Mouse (Mus musculus): ENCODE measurements at regions not wholly inside any gene's neighbourhood (a gene's known extent, or its start where the extent isn't known, plus 50 kb on each side); places are given as distances from the start of the nearest gene placed in this dataset.

DNA sequence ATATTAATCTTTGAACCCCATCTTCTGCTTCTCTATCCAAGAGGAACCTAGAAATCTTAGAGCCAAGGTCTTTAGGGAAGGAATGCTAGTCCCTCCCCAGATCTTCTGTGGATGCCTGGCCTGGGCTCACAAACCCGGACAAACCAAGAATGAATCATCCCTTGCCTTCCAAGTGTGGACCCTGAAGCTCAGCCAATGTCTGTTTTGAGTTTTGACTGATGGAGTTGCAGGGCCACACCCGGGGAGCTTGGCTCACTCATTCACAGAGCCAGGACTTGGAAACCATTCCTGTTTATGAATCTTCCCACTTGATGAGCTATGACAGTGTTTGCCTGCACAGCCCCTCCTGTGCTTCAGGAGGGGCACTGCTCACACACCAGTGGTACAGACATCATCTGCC is 230.4 kb downstream of the Lpin1 start:
- ChIA-PET CTCF (interaction anchor here in 1 of 4 experiments (1.1 kb wide), 1 partner anchor 123 kb away, joined by 3 read pairs; no protein-coding TSS in a partner anchor), POLR2A (no interaction called here)

DNA sequence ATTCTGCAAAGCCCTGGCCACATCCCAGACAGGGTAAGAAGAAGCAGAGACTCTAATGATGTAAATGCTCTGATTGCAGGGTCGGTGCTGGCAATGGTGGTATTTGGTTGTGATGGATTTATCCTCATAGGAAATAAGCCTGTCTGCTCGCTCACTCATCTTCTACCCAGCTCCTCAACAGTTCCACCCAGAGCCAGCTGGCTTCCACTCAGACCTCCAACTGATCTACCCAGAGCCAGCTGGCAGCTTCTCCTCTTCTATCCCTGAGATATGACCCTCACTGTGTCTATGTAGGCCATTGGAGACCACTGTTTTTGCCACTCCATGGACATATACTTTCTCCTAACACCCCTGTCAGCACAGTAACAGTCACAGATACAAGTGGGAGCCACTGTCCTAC is 231.4 kb downstream of the Lpin1 start:
- POLR2A ChIA-PET = no interaction called here
- CTCF ChIA-PET = no interaction called here

DNA sequence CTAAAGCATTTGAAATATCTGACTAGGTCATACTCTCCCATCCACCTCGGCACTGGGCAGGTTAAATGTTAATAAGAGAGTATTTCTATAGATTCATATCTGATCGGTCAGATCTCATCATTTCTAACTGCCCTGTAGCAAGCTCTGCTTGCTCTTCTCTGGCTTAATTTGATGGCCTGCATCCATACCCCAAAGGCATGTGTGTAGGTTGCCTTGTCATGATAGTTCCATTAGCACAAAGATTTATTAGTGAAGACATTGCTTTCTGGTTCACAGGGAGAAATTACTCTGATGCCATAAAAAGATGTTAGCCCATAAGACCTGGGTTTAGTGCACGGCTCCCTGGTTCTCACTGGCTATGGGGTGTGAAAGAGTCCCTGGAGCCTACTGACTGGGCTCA is 232.3 kb downstream of the Lpin1 start:
- ChIA-PET POLR2A (no interaction called here), CTCF (no interaction called here)

DNA sequence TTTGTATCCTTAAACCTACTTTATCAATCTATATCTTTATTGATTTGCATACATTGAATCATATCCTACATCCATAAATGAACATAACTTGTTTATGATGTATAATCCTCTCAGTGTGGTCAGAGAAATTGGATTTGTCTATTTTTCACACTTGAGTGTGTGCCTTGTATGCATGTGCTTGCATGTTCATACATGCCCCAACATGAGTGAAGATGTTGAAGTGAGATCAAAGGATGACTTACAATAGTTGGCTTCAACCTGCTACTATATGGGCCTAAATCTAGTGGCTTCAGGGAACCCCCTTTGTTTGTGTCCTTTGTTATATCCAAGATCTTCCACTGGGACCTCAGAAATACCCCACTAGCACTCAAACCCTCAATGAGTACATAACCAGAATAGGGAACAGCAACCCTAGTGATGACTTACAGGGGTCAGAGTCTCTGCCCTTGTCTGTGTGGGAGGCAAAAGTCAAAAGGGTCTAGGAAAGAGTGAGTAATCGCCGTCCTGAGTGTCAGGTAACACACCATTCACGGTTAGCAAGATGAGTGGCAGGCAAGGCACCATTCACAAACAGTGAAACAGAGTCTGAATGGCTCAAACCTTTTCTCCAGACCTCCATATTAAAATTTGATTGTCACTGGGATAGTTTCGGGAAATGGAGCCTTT is 236.3 kb downstream of the Lpin1 start:
- CTCF ChIA-PET = no interaction called here
- POLR2A ChIA-PET = no interaction called here

DNA sequence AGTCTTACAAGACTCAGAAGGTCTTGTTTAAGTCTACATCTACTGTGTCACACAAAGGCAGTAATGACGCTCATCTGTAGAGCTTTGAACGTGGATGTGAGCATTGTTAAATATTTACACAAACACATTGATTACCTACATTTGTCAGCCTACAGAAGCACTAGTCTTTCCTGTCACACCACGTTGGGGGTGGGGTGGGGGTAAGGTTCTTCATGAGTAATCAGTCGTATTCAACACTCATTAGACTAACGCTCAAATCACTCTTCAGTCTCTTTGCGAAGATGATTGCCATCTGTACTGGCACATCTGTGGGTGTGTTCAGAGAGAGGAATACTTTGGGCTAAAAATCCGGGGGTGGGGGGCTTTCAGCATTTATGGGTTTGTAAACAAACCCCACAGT is 240.7 kb downstream of the Lpin1 start:
- CTCF ChIA-PET = interaction anchor here in 1 of 4 experiments (0.6 kb wide), 1 partner anchor 241 kb away, joined by 4 read pairs; no protein-coding TSS in a partner anchor

DNA sequence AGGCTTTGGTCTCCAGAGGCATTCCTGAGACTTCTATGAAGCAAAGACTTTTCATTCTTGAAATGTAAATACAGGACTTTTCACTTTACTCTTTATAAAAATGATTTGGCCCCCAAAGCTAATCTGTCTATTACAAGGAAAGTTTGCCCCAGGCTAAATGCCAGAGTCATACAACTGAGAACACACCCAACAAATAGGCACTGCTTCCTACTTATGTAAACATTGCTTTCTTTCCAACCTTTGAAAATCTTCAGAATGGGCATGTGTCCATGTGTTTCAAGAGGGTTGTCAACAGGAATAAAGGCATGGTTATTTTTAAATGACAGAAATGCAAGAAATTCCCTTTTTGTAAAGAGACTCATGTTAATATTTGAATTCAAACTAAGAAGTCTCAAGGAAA is 248.4 kb downstream of the Lpin1 start:
- POLR2A ChIA-PET = no interaction called here
- CTCF ChIA-PET = interaction anchor here in 1 of 4 experiments (1.5 kb wide), 1 partner anchor 147 kb away, joined by 3 read pairs; no protein-coding TSS in a partner anchor

More for the DNA sequence above, 240.7 kb downstream of the Lpin1 start:
- POLR2A ChIA-PET = no interaction called here

DNA sequence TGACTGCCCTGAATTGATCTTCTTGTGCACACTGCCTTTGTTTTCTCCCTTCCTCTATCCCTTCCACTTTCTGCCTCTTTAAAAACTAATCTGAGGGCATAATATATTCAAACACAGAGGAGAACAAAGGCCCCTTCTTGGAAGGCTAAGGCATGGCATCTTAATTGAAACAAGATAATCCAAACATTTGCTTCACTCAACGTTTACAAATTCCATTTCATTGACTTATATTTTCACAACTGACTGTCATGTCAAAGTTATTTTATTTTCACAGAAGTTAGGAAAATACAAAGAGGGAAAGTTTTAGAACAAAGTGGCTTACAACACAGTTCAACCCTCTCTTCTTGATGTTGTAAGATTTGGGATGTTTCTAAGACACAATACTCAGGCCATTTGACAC is 251.9 kb downstream of the Lpin1 start:
- ChIA-PET POLR2A (interaction anchor here in 1 of 4 experiments (0.7 kb wide), 1 partner anchor 517 kb away, joined by 5 read pairs; no protein-coding TSS in a partner anchor), CTCF (interaction anchor here in 1 of 4 experiments (0.6 kb wide), 1 partner anchor 27 kb away, joined by 3 read pairs; no protein-coding TSS in a partner anchor)

DNA sequence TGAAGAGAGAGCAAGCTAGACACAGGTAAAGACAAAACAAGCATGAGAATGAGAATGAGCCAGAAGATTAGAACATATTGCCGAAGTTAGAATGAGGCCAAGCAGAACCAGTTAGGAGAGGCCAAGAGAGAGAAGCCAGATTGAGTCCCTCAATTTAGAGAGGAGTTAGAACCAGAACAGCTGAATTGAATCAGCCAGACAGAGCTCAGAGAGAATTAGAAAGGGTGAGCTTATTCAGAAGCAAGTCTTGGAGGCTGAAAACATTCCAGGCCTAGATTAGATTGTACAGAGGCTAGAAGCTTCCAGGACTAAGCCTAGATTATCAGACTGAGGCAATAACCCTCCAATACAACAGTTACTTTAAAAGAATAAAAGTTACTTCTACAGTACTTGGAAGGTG is 256.1 kb downstream of the Lpin1 start:
- CTCF ChIA-PET = no interaction called here
- POLR2A ChIA-PET = no interaction called here

DNA sequence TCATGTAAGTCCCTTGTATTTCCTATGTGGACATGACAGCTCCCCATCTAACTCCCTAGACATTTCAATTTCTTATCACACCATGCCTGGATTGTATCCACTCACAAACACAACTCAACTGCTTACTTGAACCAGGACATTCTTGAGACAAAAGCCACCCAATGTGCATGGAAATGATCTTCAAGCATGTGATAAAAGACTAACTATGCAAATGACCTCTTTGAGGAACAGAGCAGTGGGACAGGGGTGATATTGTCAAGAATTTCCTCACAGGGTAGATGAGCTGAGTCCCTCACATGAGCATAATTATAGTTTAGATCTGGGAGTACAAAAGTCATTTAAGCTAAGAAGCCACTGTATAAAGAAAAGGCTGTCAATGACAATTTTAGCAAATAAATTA is 259.0 kb downstream of the Lpin1 start:
- ChIA-PET POLR2A (no interaction called here), CTCF (no interaction called here)

DNA sequence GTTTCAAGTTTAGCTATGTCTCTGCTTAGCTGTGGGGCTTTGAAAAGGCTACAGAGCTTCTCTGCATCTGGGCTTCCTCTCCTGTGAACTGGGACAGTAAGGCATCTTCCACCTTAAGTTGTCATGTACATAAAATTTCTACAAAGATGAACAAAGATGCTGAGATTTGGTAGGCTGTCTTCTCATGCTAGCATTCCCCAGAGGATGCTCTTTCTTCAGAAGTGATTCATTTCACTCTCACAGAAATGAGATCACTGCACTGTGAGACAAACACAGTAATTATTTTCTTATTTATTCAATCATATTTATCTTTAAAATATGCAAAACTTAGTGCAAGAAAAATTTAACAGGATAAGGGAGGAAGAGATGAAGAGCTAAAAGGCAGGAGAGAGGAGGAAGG is 261.5 kb downstream of the Lpin1 start:
- POLR2A ChIA-PET = no interaction called here

DNA sequence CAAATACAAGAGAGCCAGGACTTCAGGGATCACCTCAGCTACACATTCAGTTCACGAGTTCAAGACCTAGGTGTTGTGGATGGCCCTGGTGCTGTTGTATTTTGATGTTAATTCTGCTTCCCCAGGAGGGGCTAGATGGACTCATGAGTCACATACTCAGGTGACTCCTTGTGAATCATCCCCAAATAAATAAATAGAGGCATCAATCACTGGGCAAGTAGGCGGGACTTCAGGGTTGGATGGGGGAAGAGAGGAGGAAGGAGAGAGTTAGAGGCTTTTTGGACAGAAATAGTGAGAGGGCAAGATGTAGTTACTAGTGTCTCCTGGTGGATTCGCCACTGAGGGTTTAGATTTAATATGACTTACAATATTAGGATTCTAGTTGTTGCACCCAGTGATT is 266.7 kb downstream of the Lpin1 start:
- CTCF ChIA-PET = interaction anchor here in 2 of 4 experiments (0.6 to 0.9 kb wide), 3 partner anchors 160 to 796 kb away, joined by 3 read pairs; no protein-coding TSS in a partner anchor

More for the DNA sequence above, 261.5 kb downstream of the Lpin1 start:
- CTCF ChIA-PET = no interaction called here

DNA sequence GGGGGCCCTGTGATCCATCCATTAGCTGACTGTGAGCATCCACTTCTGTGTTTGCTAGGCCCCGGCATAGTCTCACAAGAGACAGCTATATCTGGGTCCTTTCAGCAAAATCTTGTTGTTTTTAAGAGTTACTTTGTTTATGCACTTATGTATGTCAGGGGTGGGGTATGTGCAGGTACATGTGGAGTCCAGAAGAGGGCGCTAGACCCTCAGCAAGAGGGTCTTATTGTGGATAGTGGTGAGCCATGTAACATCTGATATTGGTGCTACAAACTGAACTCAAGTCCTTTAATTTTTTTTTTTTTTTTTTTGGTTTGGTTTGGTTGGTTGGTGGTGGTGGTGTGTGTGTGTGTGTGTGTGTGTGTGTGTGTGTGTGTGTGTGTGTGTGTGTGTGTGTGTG is 268.7 kb downstream of the Lpin1 start:
- ChIA-PET CTCF (interaction anchor here in 3 of 4 experiments (0.7 to 1.9 kb wide), 5 partner anchors 20 to 1230 kb away, joined by 4 to 16 read pairs (median 11); no protein-coding TSS in a partner anchor), POLR2A (interaction anchor here in 2 of 4 experiments (0.7 to 1.5 kb wide), 2 partner anchors 178 to 191 kb away, joined by 3 read pairs; no protein-coding TSS in a partner anchor)

More for the DNA sequence above, 266.7 kb downstream of the Lpin1 start:
- POLR2A ChIA-PET = interaction anchor here in 1 of 4 experiments (0.7 kb wide), 1 partner anchor 363 kb away, joined by 3 read pairs; no protein-coding TSS in a partner anchor

DNA sequence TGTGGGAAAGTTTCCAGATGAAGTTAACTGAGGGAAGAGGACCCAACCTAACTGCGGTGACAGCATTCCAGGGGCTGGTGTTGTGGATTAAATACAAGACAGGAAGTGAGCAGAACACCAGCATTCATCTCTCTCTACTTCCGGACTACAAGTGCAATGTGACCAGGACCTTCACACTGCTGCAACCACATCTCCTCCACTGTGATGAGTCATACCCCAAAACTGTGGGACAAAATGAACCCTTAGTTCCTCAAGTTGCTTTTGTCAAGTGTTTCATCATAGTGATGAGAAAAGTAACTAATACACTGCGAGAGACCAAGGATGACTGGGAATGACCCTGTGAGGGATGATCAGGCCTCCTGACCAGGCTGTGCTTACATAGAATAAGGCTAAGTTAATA is 279.3 kb downstream of the Lpin1 start:
- ChIA-PET CTCF (no interaction called here), POLR2A (no interaction called here)

DNA sequence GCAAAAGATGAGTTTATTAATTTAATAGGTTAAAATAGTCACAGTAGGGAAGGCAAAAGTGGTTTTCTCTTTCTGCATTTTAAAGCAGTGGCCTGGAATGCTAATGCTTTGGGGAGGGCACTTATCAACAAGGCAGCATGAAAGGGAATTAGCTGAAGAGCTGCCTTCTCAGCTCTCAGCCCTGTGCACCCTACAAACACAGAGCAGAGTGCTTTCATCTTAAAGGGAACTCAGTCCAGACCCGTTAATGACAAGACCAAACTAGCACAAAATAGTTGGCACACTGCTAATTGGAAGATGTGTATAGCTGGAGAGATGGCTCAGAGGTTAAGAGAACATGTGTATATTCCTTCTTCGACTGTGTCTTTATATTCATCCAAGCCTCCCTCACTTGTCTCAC is 281.6 kb downstream of the Lpin1 start:
- POLR2A ChIA-PET = no interaction called here

DNA sequence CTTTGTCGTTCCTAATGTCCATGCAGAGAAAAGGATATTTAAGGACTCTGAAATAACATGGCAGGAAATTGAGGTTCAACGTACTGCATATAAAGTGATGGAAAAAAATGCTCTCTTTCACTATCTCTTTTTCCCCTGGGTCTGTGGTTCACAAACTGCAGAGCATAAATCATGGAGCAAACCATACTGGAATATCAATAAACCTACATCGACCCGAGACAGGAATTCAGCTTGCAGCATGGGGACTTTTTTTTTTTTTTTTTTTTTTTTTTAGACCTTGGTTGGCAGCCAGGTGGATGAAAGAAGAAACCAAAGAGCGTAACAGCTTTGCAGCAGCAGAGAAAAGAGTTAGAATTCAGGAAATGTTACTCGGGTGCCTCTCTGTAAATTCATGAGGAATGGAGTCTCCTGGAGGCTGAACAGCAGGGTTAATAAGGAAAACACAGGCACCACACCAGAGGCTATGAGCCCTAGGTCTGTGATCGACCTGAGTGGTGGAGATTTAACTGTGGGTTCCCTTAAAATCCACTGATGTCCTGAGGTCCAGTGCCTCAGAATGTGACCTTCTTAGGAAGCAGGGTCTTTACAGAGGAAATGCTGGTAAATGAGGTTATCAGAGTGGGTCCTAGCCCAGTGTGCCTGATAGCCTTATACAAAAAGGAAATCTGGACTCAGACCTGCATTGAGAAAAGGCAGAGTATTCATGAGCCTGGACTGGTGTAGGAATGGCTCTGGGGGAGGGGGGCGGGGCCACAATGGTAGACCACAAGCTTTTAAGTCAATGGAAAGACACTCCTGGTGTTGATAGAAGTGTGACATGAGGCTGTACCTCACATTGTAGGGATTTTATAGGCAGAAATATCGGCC is 290.0 kb downstream of the Lpin1 start:
- CTCF ChIA-PET = interaction anchor here in 1 of 4 experiments (0.6 kb wide), 1 partner anchor 71 kb away, joined by 3 read pairs; no protein-coding TSS in a partner anchor
- POLR2A ChIA-PET = no interaction called here

More for the DNA sequence above, 281.6 kb downstream of the Lpin1 start:
- CTCF ChIA-PET = no interaction called here

DNA sequence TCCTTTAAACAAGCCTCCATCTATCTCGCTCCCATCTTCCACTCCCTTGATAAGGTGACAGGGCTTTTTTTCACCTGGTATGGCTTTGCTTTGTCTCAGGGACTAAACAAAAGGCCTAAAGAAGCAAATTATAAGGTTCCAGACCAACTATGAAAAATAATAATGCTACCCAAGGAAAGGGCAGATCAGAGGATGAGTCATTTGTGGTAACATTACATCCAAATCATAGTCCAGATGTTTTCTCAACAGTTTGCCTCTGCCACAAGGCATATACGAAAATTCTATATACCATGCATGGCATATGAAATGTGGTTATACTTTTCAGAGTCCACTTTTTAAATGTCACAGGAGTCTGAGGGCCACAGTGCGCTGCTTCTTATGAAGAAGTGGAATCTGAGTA is 302.7 kb downstream of the Lpin1 start:
- POLR2A ChIA-PET = no interaction called here
- CTCF ChIA-PET = interaction anchor here in 1 of 4 experiments (0.6 kb wide), 1 partner anchor 87 kb away, joined by 3 read pairs; no protein-coding TSS in a partner anchor

DNA sequence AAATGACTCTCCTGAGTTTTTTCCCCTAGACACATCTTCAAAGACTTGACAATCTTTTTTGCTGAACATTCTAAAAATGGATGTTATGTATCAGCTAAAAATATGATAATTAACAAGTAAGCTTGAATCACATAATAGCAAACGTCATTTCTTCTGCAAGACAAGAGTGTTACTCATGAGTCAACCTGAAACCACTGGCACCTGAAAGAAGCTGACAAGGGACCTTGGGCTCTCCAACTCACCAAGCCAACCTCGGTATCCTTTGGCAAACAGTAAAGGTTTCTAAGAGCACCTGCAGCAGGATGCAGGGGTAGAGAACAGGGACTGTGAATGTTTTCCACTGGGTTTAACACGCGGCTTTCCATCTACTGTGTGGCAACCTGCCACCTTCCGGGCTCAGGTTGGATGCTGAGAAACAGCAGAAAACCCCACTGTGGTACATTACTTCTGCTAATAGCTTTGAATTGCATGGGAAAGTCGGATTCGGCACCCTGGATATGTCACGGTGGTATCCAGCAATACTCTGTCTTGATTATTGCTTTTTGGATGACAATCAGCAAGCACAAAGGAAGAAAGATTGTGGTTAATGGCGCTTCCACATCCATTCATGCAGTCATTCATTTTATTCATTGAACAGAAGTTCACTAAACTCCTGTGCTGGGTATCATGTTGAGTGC is 305.9 kb downstream of the Lpin1 start:
- CTCF ChIA-PET = no interaction called here
- POLR2A ChIA-PET = no interaction called here

DNA sequence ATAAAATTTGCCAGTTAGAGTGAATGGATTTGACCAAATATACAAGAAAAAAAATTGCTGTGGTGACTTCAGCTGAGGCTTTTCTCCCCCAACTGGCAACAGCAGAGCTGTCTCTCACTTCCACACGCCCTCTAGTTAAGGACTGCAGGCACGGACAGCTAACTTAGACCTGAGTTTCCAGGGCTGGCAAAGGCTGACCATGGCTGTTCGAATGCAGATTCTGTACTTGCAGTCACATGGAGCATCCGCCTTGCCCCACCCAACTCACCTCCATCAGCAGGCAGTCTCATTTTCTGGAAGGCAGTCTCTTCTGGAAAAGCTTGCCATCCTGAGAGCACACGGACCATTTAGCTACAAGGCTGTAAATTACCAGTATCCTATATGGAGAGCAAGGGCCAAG is 325.7 kb downstream of the Lpin1 start:
- CTCF ChIA-PET = no interaction called here
- POLR2A ChIA-PET = interaction anchor here in 2 of 4 experiments (0.6 to 0.7 kb wide), 2 partner anchors 305 to 736 kb away, joined by 3 to 4 read pairs; no protein-coding TSS in a partner anchor

DNA sequence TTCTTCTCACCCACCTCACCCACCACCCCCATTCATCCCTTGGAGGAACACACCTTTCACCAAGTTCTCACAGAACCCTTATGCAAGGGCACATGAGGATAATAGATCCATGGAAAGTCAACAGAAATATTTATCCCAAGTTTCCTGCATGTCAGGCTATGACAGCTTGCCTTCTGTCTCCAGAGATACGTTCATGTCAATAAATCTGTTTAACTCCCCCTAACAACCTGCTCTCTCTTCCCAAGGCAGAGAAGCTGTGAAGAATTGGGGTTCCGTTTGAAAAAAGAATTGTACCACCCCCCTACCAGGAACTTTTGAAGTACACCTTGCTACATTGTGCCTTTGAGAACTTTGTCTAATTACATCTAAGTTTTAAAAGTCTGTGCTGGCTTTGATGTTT is 331.6 kb downstream of the Lpin1 start:
- CTCF ChIA-PET = no interaction called here

More for the DNA sequence above, 331.6 kb downstream of the Lpin1 start:
- POLR2A ChIA-PET = no interaction called here
